Mouse (Mus musculus) 3134 (cell line): Measurements from ENCODE around the gene Gpd1l.

ENCODE experiments used
- DNase-seq: peaks from one replicate; pipeline ENCODE4 v3.0.0-alpha.2; 2011; ENCODE audit warnings: low spot score; ENCODE audit not compliant: insufficient read length; ENCODE audit errors: extremely low read depth

Gpd1l gene

DNA sequence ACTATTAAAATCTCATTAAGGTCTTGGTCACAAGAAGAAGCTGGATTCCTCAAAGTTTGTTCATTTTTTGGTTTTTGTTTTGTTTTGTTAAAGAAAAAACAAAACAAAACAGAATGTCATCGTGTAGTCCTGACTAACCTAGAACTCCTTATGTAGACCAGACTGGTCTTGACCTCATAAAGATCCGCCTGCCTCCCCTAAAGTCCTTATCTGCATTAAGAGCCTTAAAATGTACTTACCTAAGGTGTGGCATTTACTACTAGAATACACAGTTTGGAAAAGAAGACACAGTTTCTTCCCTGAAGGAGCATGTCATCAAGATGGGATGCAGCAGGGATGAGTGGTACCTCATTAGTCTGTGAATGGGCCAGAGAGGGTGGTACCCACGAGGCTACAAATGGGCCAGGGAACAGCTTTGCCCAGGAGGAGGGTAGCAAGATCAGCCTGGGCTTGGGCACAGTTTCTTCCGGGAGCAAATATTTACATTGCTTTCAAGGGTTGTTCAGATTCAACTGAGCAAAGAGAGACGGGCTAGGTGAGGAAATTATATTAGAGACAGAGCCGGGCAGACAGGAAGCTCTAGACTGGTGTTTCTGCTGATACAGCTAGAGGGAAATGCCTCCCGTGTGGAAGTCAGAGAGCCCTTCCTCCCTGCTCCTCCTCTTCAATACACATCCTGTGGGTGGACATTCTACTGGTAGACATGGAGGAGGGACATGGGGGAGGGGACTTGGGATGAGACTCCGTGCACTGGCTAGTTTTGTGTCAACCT, 82.2 kb downstream of the Gpd1l start:
- no peak for DNase-seq
